Mouse (Mus musculus) bone marrow, adult 2 months (tissue): ENCODE results near the gene Moxd1.

ENCODE experiments used
- CTCF ChIP-seq: fragments of 200-500 bp; IDR thresholded peaks from 2 replicates; pipeline ENCODE4 v1.5.1; 2011; ENCODE audit warnings: low read length, control low read depth; ENCODE audit not compliant: control insufficient read depth, insufficient read depth
- POLR2A ChIP-seq: fragments of 200-500 bp; IDR thresholded peaks from 2 replicates; pipeline ENCODE4 v1.6.1; 2011; ENCODE audit warnings: low read depth, mild to moderate bottlenecking, control low read depth, low read length, borderline replicate concordance; ENCODE audit not compliant: control insufficient read depth

GRCm38 (mm10) chr10:24258150-24258549 lies 34.8 kb downstream of the Moxd1 start:
- TF ChIP-seq POLR2A (no peak), CTCF (no peak)
